Mouse (Mus musculus) hindbrain, embryonic 13.5 days (tissue): ENCODE results near the gene 4931423N10Rik. TPM values are rescaled to one million over a fixed set of nuclear protein-coding genes. Genes with fewer than 3 reads are reported as not detected.

Source experiments
- polyA plus RNA-seq: library from polyadenylated mRNA; unstranded; fragments of >200 nt; fragmentation: Nextera tagmentation; extraction: Ambion mirVana; gene quantifications from 2 replicates; pipeline ENCODE4 v1.2.1, GENCODE M21; 2015

The 4931423N10Rik gene
- polyA plus RNA-seq, 1 experiment from 2014 or later: not detected

Other genes starting within 250 kb of the 4931423N10Rik start
- gene Abi1, start 167.2 kb upstream of the 4931423N10Rik start, polyA plus RNA-seq: 51.8 and 52.9 TPM in 2 replicates
- gene Acbd5, start 139.3 kb upstream of the 4931423N10Rik start, polyA plus RNA-seq: 76.8 and 84.6 TPM in 2 replicates
- 3.5 and 4.0 TPM in 2 replicates for gene Mastl, start 51.5 kb upstream of the 4931423N10Rik start, polyA plus RNA-seq
- gene Yme1l1, start 51.1 kb upstream of the 4931423N10Rik start, polyA plus RNA-seq: 71.6 and 72.6 TPM in 2 replicates
- 1.9 and 2.0 TPM in 2 replicates for gene Nxph2, start 113.8 kb downstream of the 4931423N10Rik start, polyA plus RNA-seq